Mouse (Mus musculus): Measurements from ENCODE around the gene Gemin5. TPM values are rescaled to one million over a fixed set of nuclear protein-coding genes. Genes with fewer than 3 reads are reported as not detected.
"Not testable (repeated sequence)": the region's sequence is repeated elsewhere in the genome, so short reads cannot be mapped to it uniquely, and the experiment has no call there.

The Gemin5 gene
- total and polyA plus RNA-seq, 3 experiments = 19.6 to 43.9 (median 26.3) TPM

GRCm38 (mm10) chr11:58198663-58199062, 30.3 kb upstream of the Gemin5 start:
- peaks cover 12% of the 10 kb centered on the region for H3K36me3 ChIP-seq (replicated peaks)

GRCm38 (mm10) chr11:58193860-58194520, 25.7 kb upstream of the Gemin5 start:
- TF ChIP-seq GATA2 (IDR thresholded peaks at IDR 0.05; ENCODE audit: borderline replicate concordance, low read depth, low read length) (no peak), POLR2AphosphoS5 (IDR thresholded peaks at IDR 0.05; ENCODE audit: insufficient replicate concordance, low read depth, low read length) (no peak), CTCF (IDR thresholded peaks at IDR 0.05; ENCODE audit: low read depth, low read length) (no peak), GATA1 (IDR thresholded peaks at IDR 0.05; ENCODE audit: borderline replicate concordance, low read length) (no peak), TAL1 (conservative IDR thresholded peaks at IDR 0.05; ENCODE audit: low read depth, low read length) (no peak)
- DNase-seq (ENCODE audit: low spot score) = no peak
- H3K36me3 ChIP-seq (replicated peaks) = no peaks in the 10 kb centered on the region
- H3K4me1 ChIP-seq (ENCODE audit: insufficient read depth, low read depth, low read length) = peaks cover 15% of the 10 kb centered on the region
- peaks cover 29% of the 10 kb centered on the region for H3K27me3 ChIP-seq (ENCODE audit: insufficient read depth, low read length)
- no peak for ATAC-seq (ENCODE audit: extremely low read depth, insufficient number of reproducible peaks, low FRiP score, poor library complexity, severe bottlenecking)
- peaks cover 2% of the 10 kb centered on the region; the same call in 1 of the 2 replicates for H3K9me3 ChIP-seq (replicated peaks)
- no peak overlapping the region for H3K4me3 ChIP-seq (ENCODE audit: low read depth, low read length)

More at GRCm38 (mm10) chr11:58198663-58199062, 30.3 kb upstream of the Gemin5 start:
- DNase-seq (ENCODE audit: low spot score) = no peak
- Histone ChIP-seq H3K4me1 (ENCODE audit: insufficient read depth, low read depth, low read length) (peaks cover 36% of the 10 kb centered on the region), H3K9me3 (replicated peaks) (no peaks in the 10 kb centered on the region), H3K27me3 (ENCODE audit: insufficient read depth, low read length) (peaks cover 25% of the 10 kb centered on the region), H3K4me3 (ENCODE audit: low read depth, low read length) (peak overlapping the region; percentile 72)
- TF ChIP-seq GATA1 (IDR thresholded peaks at IDR 0.05; ENCODE audit: borderline replicate concordance, low read length) = no peak
- TF ChIP-seq POLR2AphosphoS5 (IDR thresholded peaks at IDR 0.05; ENCODE audit: insufficient replicate concordance, low read depth, low read length) = no peak
- TF ChIP-seq TAL1 (conservative IDR thresholded peaks at IDR 0.05; ENCODE audit: low read depth, low read length) = no peak
- no peak for TF ChIP-seq CTCF (IDR thresholded peaks at IDR 0.05; ENCODE audit: low read depth, low read length)
- TF ChIP-seq GATA2 (IDR thresholded peaks at IDR 0.05; ENCODE audit: borderline replicate concordance, low read depth, low read length) = no peak
- ATAC-seq (ENCODE audit: extremely low read depth, insufficient number of reproducible peaks, low FRiP score, poor library complexity, severe bottlenecking) = no peak

- H3K27me3 ChIP-seq (ENCODE audit: insufficient read depth, low read length) = peaks cover 33% of the 10 kb centered on the region
- H3K36me3 ChIP-seq (replicated peaks) = no peaks in the 10 kb centered on the region
- peaks cover 2% of the 10 kb centered on the region; the same call in 1 of the 2 replicates for H3K9me3 ChIP-seq (replicated peaks)
- no peak for TF ChIP-seq TAL1 (conservative IDR thresholded peaks at IDR 0.05; ENCODE audit: low read depth, low read length)
- TF ChIP-seq GATA2 (IDR thresholded peaks at IDR 0.05; ENCODE audit: borderline replicate concordance, low read depth, low read length) = no peak
- no peak for TF ChIP-seq CTCF (IDR thresholded peaks at IDR 0.05; ENCODE audit: low read depth, low read length)
- TF ChIP-seq POLR2AphosphoS5 (IDR thresholded peaks at IDR 0.05; ENCODE audit: insufficient replicate concordance, low read depth, low read length) = no peak
- no peak for TF ChIP-seq GATA1 (IDR thresholded peaks at IDR 0.05; ENCODE audit: borderline replicate concordance, low read length)
- DNase-seq (ENCODE audit: low spot score) (no peak), ATAC-seq (ENCODE audit: extremely low read depth, insufficient number of reproducible peaks, low FRiP score, poor library complexity, severe bottlenecking) (no peak)
- no peak overlapping the region for H3K4me3 ChIP-seq (ENCODE audit: low read depth, low read length)
- H3K4me1 ChIP-seq (ENCODE audit: insufficient read depth, low read depth, low read length) = peaks cover 11% of the 10 kb centered on the region
Measured at GRCm38 (mm10) chr11:58193326-58193725, 25.0 kb upstream of the Gemin5 start.

GRCm38 (mm10) chr11:58189675-58190074, 21.3 kb upstream of the Gemin5 start:
- H3K9me3 ChIP-seq (replicated peaks) = peaks cover 2% of the 10 kb centered on the region; the same call in 1 of the 2 replicates
- no peak for ATAC-seq (ENCODE audit: extremely low read depth, insufficient number of reproducible peaks, low FRiP score, poor library complexity, severe bottlenecking)
- DNase-seq (ENCODE audit: low spot score) = no peak
- no peak overlapping the region for H3K4me3 ChIP-seq (ENCODE audit: low read depth, low read length)
- no peak for TF ChIP-seq POLR2AphosphoS5 (IDR thresholded peaks at IDR 0.05; ENCODE audit: insufficient replicate concordance, low read depth, low read length)
- no peak for TF ChIP-seq TAL1 (conservative IDR thresholded peaks at IDR 0.05; ENCODE audit: low read depth, low read length)
- no peak for TF ChIP-seq GATA2 (IDR thresholded peaks at IDR 0.05; ENCODE audit: borderline replicate concordance, low read depth, low read length)
- no peak for TF ChIP-seq GATA1 (IDR thresholded peaks at IDR 0.05; ENCODE audit: borderline replicate concordance, low read length)
- peaks cover 5% of the 10 kb centered on the region; the same call in 1 of the 2 replicates for H3K4me1 ChIP-seq (ENCODE audit: insufficient read depth, low read depth, low read length)
- H3K27me3 ChIP-seq (ENCODE audit: insufficient read depth, low read length) = peaks cover 17% of the 10 kb centered on the region
- H3K36me3 ChIP-seq (replicated peaks) = no peaks in the 10 kb centered on the region

- H3K4me1 ChIP-seq (ENCODE audit: insufficient read depth, low read depth, low read length) = no peaks in the 10 kb centered on the region
- H3K9me3 ChIP-seq (replicated peaks) = no peaks in the 10 kb centered on the region
- TF ChIP-seq GATA2 (IDR thresholded peaks at IDR 0.05; ENCODE audit: borderline replicate concordance, low read depth, low read length) (no peak), GATA1 (IDR thresholded peaks at IDR 0.05; ENCODE audit: borderline replicate concordance, low read length) (no peak), CTCF (IDR thresholded peaks at IDR 0.05; ENCODE audit: low read depth, low read length) (no peak), POLR2AphosphoS5 (IDR thresholded peaks at IDR 0.05; ENCODE audit: insufficient replicate concordance, low read depth, low read length) (no peak), TAL1 (conservative IDR thresholded peaks at IDR 0.05; ENCODE audit: low read depth, low read length) (no peak)
- peaks cover 6% of the 10 kb centered on the region for H3K27me3 ChIP-seq (ENCODE audit: insufficient read depth, low read length)
- peaks cover 22% of the 10 kb centered on the region for H3K36me3 ChIP-seq (replicated peaks)
- no peak for DNase-seq (ENCODE audit: low spot score)
- no peak overlapping the region for H3K4me3 ChIP-seq (ENCODE audit: low read depth, low read length)
- ATAC-seq (ENCODE audit: extremely low read depth, insufficient number of reproducible peaks, low FRiP score, poor library complexity, severe bottlenecking) = no peak
Measured at GRCm38 (mm10) chr11:58183579-58183978, 15.2 kb upstream of the Gemin5 start.

- H3K36me3 ChIP-seq (replicated peaks) = peaks cover 50% of the 10 kb centered on the region
Measured at GRCm38 (mm10) chr11:58180756-58181155, 12.4 kb upstream of the Gemin5 start.

GRCm38 (mm10) chr11:58179986-58180385, 11.6 kb upstream of the Gemin5 start:
- not testable (repeated sequence) for H3K4me1 ChIP-seq (ENCODE audit: insufficient read depth, low read depth, low read length); ATAC-seq (ENCODE audit: extremely low read depth, insufficient number of reproducible peaks, low FRiP score, poor library complexity, severe bottlenecking); DNase-seq (ENCODE audit: low spot score); H3K9me3 ChIP-seq (replicated peaks); H3K27me3 ChIP-seq (ENCODE audit: insufficient read depth, low read length); H3K4me3 ChIP-seq (ENCODE audit: low read depth, low read length)
- H3K36me3 ChIP-seq (replicated peaks) = peaks cover 57% of the 10 kb centered on the region

More at GRCm38 (mm10) chr11:58180756-58181155, 12.4 kb upstream of the Gemin5 start:
- Histone ChIP-seq H3K4me1 (ENCODE audit: insufficient read depth, low read depth, low read length) (peaks cover 3% of the 10 kb centered on the region; the same call in 1 of the 2 replicates), H3K4me3 (ENCODE audit: low read depth, low read length) (no peak overlapping the region), H3K27me3 (ENCODE audit: insufficient read depth, low read length) (no peaks in the 10 kb centered on the region), H3K9me3 (replicated peaks) (no peaks in the 10 kb centered on the region)
- DNase-seq (ENCODE audit: low spot score) (no peak), ATAC-seq (ENCODE audit: extremely low read depth, insufficient number of reproducible peaks, low FRiP score, poor library complexity, severe bottlenecking) (no peak)
- TF ChIP-seq CTCF (IDR thresholded peaks at IDR 0.05; ENCODE audit: low read depth, low read length) = no peak

Measured in G1E (cell line).